Comparison of ENCODE assay signal across 25 mouse cellular contexts in the genomic region with DNA sequence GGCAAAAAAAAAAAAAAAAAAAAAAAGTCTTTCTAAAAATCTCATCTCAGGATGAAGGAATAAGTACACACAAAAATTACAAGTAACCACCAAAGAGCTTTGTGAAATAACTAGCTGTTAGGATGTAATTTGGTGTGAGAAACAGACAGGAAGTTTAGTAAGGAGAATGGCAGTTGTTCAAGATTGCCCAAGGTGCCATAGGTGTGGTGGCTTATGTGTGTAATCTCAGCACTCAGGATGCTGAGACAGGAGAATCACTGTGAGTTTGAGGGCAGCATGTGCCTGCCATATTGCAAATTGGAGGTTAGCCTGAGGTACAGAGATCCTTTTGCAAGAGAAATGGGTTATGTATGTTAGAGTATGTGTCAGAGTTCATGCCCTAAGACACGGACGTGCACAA. TPM values are rescaled to one million over a fixed set of nuclear protein-coding genes. Genes with fewer than 3 reads are reported as not detected.
DNase-seq lines count a peak whose midpoint lies in the region; ATAC-seq lines count a peak whose summit lies in the region.
"Had no signal": no experiment of that assay in that cellular context is flagged by ENCODE, and none has a peak within 500 bp of the region (broad histone marks: within the 10 kb centered on the region; RNA-seq: fewer than 3 reads in every experiment).

No protein-coding gene starts in this region.

- H3K4me3 ChIP-seq in liver, embryonic 12.5 days: no peak overlapping the region
- no peak overlapping the region for H3K4me3 ChIP-seq in liver, embryonic 11.5 days (ENCODE audit: low read depth, low read length)
- H3K4me3 ChIP-seq in liver, embryonic 16.5 days (ENCODE audit: low read depth, low read length): no peak overlapping the region
- H3K4me3 ChIP-seq: forebrain, embryonic 10.5 days; forebrain, embryonic 13.5 days; heart, embryonic 12.5 days; heart, embryonic 15.5 days; hindbrain, embryonic 10.5 days; hindbrain, embryonic 13.5 days had no signal

- H3K36me3 ChIP-seq in liver, embryonic 12.5 days: peaks cover 91% of the 10 kb centered on the region
- H3K36me3 ChIP-seq in liver, embryonic 11.5 days (ENCODE audit: control insufficient read depth, insufficient read depth, low read length): peaks cover 32% of the 10 kb centered on the region
- peaks cover 50% of the 10 kb centered on the region for H3K36me3 ChIP-seq in liver, embryonic 16.5 days (ENCODE audit: control insufficient read depth, insufficient read depth)

- H3K4me1 ChIP-seq in liver, embryonic 12.5 days: peaks cover 33% of the 10 kb centered on the region
- peaks cover 1% of the 10 kb centered on the region; the same call in 1 of the 2 replicates for H3K4me1 ChIP-seq in liver, embryonic 11.5 days (replicated peaks; ENCODE audit: control insufficient read depth, insufficient read depth, low read length)
- H3K4me1 ChIP-seq in liver, embryonic 16.5 days (ENCODE audit: control insufficient read depth, low read depth, low read length): peaks cover 17% of the 10 kb centered on the region

- H3K9me3 ChIP-seq in liver, embryonic 12.5 days (replicated peaks): no peaks in the 10 kb centered on the region
- no peaks in the 10 kb centered on the region for H3K9me3 ChIP-seq in liver, embryonic 11.5 days (ENCODE audit: control insufficient read depth, low read length)
- no peaks in the 10 kb centered on the region for H3K9me3 ChIP-seq in liver, embryonic 16.5 days (replicated peaks; ENCODE audit: control insufficient read depth, low read length)
- H3K9me3 ChIP-seq: forebrain, embryonic 10.5 days; forebrain, embryonic 13.5 days; G1E; heart, embryonic 12.5 days; heart, embryonic 15.5 days; hindbrain, embryonic 10.5 days; hindbrain, embryonic 13.5 days had no signal

- 92% methylated on average over 2 of the region's 2 CpGs for WGBS in liver, embryonic 12.5 days (ENCODE audit: insufficient replicate concordance)
- WGBS in liver, embryonic 11.5 days: 88% methylated on average over 2 of the region's 2 CpGs
- 88% methylated on average over 2 of the region's 2 CpGs for WGBS in liver, embryonic 16.5 days (ENCODE audit: insufficient replicate concordance)

- no peak for ATAC-seq in liver, embryonic 12.5 days
- ATAC-seq in liver, embryonic 11.5 days (replicated peaks; ENCODE audit: low FRiP score): no peak
- no peak for ATAC-seq in liver, embryonic 16.5 days (ENCODE audit: low read depth)
- ATAC-seq: forebrain, embryonic 13.5 days; forebrain, embryonic 16.5 days; hindbrain, embryonic 16.5 days; Patski had no signal

- peak overlapping the region; percentile 55 for H3K4me2 ChIP-seq in liver, embryonic 12.5 days
- H3K4me2 ChIP-seq in liver, embryonic 11.5 days: no peak overlapping the region
- H3K4me2 ChIP-seq in liver, embryonic 16.5 days (ENCODE audit: low read depth, low read length): no peak overlapping the region
- H3K4me2 ChIP-seq: forebrain, embryonic 13.5 days; heart, embryonic 12.5 days; heart, embryonic 15.5 days; hindbrain, embryonic 13.5 days had no signal

- H3K27ac ChIP-seq in liver, embryonic 12.5 days: peak overlapping the region; percentile 62
- no peak overlapping the region for H3K27ac ChIP-seq in liver, embryonic 11.5 days (ENCODE audit: low read depth, low read length)
- H3K27ac ChIP-seq in liver, embryonic 16.5 days (ENCODE audit: low read length): peak overlapping the region; percentile 51
- H3K27ac ChIP-seq: forebrain, embryonic 10.5 days; forebrain, embryonic 13.5 days; heart, embryonic 15.5 days; hindbrain, embryonic 10.5 days; hindbrain, embryonic 13.5 days had no signal

- no peak overlapping the region for H3K9ac ChIP-seq in liver, embryonic 12.5 days
- H3K9ac ChIP-seq in liver, embryonic 11.5 days (ENCODE audit: low read depth, low read length): no peak overlapping the region
- H3K9ac ChIP-seq in liver, embryonic 16.5 days (ENCODE audit: low read depth, low read length): no peak overlapping the region
- H3K9ac ChIP-seq: forebrain, embryonic 13.5 days; heart, embryonic 12.5 days; heart, embryonic 15.5 days; hindbrain, embryonic 13.5 days had no signal

- intact Hi-C loops in gastrocnemius, postnatal 36 days (cut with DNase I): no loop called here

- no peaks in the 10 kb centered on the region for H3K27me3 ChIP-seq in liver, embryonic 12.5 days (replicated peaks)
- H3K27me3 ChIP-seq in liver, embryonic 11.5 days (replicated peaks; ENCODE audit: control insufficient read depth, insufficient read depth, low read length): no peaks in the 10 kb centered on the region
- no peaks in the 10 kb centered on the region for H3K27me3 ChIP-seq in liver, embryonic 16.5 days (ENCODE audit: control insufficient read depth, insufficient read depth, low read depth, low read length)
- H3K27me3 ChIP-seq: CH12.LX; forebrain, embryonic 13.5 days; heart, embryonic 12.5 days; heart, embryonic 15.5 days; hindbrain, embryonic 13.5 days; Patski had no signal

- no peak for DNase-seq in liver, embryonic 11.5 days (ENCODE audit: low spot score)
- DNase-seq in 416B (ENCODE audit: low read depth): peak; percentile 37
- DNase-seq in thymus, postnatal 25 days: no peak
- no peak for DNase-seq in gastrocnemius, postnatal 36 days
- DNase-seq: adrenal gland, postnatal 10 days; adrenal gland, postnatal 36 days; B cell, adult 2 months; cerebellum, adult 18-20 months; cerebellum, postnatal 14 days; gastrocnemius, postnatal 10 days; heart, postnatal 10 days; heart, postnatal 36 days had no signal

RNA-seq across cellular contexts. Expression of gene Sri, which starts 16.6 kb away (rescaled TPM):
- 232 and 242 TPM in 2 replicates for polyA plus RNA-seq in liver, embryonic 12.5 days (2016; fragmentation: Nextera tagmentation; extraction: Ambion mirVana)
- 242 and 243 TPM in 2 replicates for polyA plus RNA-seq in liver, embryonic 11.5 days (2014; fragmentation: Nextera tagmentation; extraction: Ambion mirVana)
- 178 and 201 TPM in 2 replicates for polyA plus RNA-seq in liver, embryonic 16.5 days (2015; fragmentation: Nextera tagmentation; extraction: Ambion mirVana)
- 10 to 100 TPM; 16.8 to 19.0 TPM for total RNA-seq in gastrocnemius, postnatal 36 days (2021)
